Mouse (Mus musculus) R1 (cell line): ENCODE data around the gene Atp6ap1.
A peak's percentile ranks its signal among the peaks of the same experiment; 100 is the strongest.

ENCODE experiments used
- DNase-seq: peaks from one replicate; pipeline ENCODE4 v3.0.0-alpha.2; 2018; ENCODE audit warnings: low read depth, low spot score

The Atp6ap1 gene

DNA sequence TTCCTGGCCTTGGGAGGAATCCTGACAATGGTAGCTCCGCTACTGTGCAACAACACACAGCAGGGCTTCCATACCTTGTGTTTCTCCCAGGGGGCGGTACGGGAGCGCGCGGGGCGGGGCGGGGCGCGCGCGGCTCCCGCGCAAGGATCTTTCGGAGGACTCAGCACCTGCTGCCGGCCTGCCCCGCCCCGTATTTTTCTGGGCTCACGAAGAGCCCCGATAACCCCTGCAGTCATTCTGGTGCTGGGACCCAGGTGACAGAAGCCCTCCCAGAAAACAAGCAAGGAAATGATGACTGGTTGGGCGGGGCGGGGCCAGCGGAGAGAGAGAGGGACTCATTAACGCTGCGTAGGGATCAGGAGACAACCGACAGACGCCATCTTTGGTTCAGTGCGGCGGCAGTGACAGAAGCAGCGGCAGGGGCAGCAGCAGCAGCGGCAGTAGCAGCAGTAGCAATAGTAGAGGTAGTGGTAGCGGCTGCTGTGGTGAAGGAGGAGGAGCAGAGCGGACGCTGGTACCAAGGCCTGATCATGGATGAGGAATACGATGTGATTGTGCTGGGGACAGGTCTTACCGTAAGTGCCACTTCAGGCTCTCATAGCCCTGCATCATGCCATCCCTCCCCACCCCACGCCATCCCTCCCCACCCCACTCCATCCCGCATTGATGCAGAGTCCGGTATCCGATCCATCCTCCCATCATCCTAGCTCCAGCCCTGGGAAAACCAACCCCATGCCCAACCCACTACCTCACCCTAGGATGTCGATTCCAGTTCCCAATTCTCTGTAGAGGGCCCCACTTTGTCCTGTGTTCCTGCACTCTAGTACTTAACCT is 8.2 kb downstream of the Atp6ap1 start, which contains the start of gene Gdi1:
Gene Gdi1 (plus strand): TSS at position 132 of the 834 bp plus-strand sequence.
- peak; percentile 93 for DNase-seq

- peak; percentile 85 for DNase-seq
Observed at GRCm38 (mm10) chrX:74312540-74313464, 15.9 kb downstream of the Atp6ap1 start, which contains the start of gene Fam50a. TSS of gene Fam50a (plus strand) at chrX:74313033.

- peak; percentile 79 for DNase-seq
Observed at GRCm38 (mm10) chrX:74328725-74329161, 31.8 kb downstream of the Atp6ap1 start, which contains the start of gene Plxna3. TSS of gene Plxna3 (plus strand) at chrX:74329066.

- no peak for DNase-seq
Observed at GRCm38 (mm10) chrX:74329215-74329671, 32.3 kb downstream of the Atp6ap1 start.

GRCm38 (mm10) chrX:74330166-74330930 is 33.5 kb downstream of the Atp6ap1 start:
- DNase-seq, result no peak

- DNase-seq, result peak; percentile 26
Observed at GRCm38 (mm10) chrX:74352645-74353466, 56.0 kb downstream of the Atp6ap1 start.

DNA sequence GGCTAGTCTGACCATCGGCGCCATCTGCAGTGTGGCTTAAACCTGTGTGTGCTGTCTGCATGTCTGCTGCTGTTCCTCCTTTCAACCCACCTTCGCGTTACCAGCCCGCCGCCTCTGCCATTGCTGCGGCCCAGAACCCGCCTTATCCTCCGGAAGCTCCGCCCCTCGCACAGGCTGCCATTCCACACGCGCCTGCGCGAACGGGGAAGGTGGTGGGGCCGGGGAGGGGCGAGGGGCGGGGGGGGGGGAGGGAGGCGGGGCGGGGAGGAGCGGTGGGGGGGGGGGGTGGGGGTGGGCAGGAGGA is 56.5 kb downstream of the Atp6ap1 start, which contains the start of gene Lage3:
Gene Lage3 (minus strand): TSS at position 152 of the 304 bp plus-strand sequence.
- DNase-seq, result peak; percentile 70
